Mouse (Mus musculus): ENCODE data around the gene Gm5751.
"Not testable (repeated sequence)": the region's sequence is repeated elsewhere in the genome, so short reads cannot be mapped to it uniquely, and the experiment has no call there.

The Gm5751 gene

DNA sequence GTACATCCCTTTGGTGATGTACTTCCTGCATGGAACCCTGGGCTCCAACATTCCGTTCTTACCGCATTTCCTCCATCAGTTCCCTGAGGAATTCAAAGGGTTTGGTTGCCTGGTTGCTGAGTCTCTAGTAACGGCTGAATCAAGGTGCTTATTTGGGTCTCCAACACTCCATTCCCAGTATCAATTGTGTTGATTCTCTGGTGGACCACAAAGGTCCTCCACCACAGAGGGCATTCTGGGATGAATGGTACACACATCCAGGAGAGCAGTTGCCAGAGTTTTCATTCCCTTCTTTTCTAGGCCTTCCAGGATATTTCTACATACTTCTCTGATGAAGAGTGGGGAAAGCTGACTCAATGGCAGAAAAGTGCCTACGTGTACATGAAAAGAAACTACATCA is at the start of gene Gm5751:
Gene Gm5751 (plus strand): TSS at position 301 of the 400 bp plus-strand sequence.
- not testable (repeated sequence) for DNase-seq (ENCODE audit: low spot score)

DNA sequence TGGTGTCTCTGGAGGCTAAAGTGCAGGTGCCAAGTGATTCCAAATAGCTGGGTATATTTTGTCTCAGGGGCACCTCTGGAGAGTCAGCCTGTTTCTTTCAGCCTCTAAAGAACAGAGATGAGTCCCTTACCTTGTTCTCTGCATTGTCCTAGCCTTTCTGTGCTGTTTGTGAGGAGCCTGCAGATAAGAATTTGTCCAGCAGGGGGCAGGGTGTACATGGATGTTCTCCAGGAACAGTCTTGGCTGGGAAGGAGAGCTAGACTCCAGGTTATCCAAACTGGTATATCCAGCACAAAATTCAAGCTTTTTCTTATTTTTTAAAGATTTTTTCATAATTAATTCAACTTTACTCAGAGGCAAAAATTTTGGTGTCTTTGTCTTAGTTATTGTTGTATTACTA is 42.0 kb upstream of the Gm5751 start:
- DNase-seq (ENCODE audit: low spot score): peak; percentile 6

DNA sequence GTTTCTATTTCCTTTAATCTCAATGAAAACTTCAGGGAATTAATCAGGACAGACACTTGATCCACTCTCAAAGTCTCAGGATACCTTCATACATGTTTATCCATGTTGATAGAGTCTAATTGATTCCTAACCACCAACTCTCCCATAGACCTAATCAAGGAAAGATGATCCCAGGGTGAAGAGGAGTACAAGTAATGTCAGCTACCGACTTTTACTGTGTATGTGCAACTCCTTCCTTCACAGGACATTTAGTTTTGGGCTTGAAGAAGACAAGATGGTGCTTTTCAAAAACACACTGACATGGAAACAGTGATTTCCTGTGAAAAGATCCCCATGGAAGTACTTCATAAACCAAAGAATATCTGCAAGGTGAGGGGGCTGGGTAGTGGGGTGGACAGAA is 30.4 kb upstream of the Gm5751 start, which contains the start of gene Gm6592:
Gene Gm6592 (plus strand): TSS at position 301 of the 400 bp plus-strand sequence.
- no peak for DNase-seq (ENCODE audit: low spot score)

DNA sequence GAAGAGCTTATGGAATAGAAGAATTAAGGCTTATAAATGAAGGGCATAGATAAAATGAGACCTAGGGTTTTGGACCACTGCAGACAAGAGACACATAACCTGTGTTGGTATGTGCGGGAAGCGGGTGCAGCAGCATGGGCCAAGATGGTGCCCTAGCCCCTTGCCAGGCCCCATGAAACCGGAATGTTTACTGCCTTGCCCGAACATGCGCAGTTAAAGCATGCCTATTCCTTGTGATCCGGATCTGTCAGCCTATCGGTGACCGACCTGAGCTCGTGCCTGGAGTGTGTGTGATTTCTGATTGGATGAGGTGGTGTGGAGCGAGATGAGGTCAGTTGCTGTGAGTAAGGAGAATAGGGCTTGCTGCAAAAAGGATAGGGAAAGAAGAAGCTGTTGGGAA is 21.6 kb upstream of the Gm5751 start:
- DNase-seq (ENCODE audit: low spot score): no peak

DNA sequence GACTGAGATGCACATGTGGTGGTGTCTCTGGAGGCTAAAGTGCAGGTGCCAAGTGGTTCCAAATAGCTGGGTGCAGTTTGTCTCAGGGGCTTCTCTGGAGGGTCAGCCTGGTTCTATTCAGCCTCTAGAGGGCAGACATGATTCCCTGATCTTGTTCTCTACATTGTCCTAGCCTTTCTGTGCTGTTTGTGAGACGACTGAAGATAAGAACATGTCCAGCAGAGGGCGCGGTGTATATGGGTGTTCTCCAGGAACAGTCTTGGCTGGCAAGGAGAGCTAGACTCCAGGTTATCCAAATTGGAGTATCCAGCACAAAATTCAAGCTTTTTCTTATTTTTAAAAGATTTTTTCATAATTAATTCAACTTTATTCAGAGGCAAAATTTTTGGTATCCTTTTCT is 9.7 kb upstream of the Gm5751 start:
- DNase-seq (ENCODE audit: low spot score): peak; percentile 7

DNA sequence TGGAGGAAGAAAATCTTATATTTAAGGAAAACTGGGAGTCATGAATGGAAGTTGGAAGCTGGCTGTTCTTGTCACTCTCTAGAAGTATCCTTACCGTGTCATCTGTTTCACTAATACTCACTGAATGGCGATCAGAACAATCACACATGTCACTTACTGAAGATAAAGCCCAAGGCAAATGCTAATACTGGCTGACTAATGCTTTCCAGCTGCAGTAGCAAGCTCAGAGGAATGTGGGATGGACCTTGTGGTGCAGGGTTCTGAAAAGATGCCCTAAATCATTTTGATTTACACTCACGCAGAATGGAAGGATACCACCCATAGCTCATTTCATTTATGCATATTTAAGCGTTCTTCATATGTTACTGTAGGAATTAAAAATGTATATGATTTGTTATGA is 10.3 kb downstream of the Gm5751 start:
- no peak for DNase-seq (ENCODE audit: low spot score)

DNA sequence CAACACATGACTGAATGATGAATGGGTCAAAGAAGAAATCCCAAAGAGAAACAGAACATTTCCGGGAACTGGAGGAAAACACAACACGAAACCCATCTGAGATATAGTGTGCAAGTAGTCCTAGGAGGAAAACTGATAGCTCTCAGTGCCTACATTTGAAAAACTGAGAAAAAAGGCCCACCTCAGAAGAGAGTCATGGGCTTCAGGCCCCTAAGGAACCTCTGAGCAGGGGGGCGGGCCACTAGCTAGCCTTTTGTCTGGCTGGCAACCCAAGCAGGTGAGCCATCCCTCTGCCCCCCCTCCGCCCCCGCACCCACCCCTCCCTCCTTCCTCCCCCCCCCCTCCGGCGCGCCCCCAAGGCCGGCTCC is 17.9 kb downstream of the Gm5751 start:
- no peak for DNase-seq (ENCODE audit: low spot score)

DNA sequence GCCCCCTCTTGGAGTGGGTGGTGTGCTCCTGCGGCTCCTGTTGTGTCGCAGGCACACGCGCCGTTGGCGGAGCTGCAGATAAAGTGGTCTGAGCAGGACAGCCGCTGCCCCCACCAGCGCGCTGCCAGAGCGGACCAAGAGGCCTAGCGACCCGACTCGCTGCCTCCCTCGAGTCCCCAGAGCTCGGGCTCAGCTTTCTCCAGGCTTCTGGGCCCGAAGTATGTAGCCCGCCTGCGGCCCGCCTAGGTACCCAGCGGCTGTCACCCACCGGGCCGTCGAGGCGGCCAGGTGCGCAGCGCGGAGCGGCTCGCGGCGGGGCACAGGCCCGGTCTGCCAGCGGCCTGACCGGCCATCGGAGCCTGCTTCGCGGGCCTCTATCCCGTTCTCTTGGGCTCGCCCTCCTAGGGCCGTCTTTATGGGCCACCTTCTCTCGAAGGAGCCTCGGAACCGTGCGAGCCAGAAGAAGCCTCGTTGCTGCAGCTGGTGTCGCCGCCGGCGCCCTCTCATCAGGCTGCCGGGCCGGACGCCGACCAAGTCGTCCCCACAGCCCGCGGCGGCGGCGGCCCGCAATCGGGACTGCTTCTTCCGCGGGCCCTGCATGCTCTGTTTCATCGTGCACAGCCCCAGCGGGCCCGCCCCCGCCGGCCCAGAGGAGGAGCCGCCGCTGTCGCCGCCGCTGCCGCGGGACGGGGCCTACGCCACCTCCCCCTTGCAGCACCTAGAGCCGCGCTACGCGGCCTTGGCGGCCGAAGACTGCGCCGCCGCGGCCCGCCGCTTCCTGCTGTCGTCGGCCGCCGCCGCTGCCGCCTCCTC is 18.5 kb downstream of the Gm5751 start, which contains the start of gene B630019K06Rik:
Gene B630019K06Rik (plus strand): TSS at position 40 of the 813 bp plus-strand sequence.
- DNase-seq (ENCODE audit: low spot score): peak; percentile 41

DNA sequence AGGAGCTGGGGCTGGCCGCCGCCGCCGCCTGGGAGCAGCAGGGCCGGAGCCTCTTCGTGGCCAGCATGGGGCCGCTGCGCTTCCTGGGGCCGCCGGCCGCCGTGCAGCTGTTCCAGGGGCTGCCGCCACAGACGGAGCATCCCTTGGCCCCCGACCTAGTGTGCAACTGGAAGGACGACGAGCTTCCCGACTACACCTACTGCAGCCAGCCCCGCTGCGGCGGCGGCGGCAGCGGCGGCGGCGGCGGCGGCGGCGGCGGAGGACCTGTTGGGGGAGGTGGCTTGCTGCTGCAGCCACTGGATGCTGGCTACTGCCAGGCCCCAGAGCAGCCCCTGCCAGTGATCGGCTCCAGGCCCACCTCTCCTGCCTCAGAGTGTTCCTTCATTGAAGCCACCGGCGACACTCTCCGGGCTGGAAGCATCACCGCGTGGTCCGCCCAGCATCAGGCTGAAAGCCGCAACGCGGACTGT is 19.2 kb downstream of the Gm5751 start:
- DNase-seq (ENCODE audit: low spot score): no peak

DNA sequence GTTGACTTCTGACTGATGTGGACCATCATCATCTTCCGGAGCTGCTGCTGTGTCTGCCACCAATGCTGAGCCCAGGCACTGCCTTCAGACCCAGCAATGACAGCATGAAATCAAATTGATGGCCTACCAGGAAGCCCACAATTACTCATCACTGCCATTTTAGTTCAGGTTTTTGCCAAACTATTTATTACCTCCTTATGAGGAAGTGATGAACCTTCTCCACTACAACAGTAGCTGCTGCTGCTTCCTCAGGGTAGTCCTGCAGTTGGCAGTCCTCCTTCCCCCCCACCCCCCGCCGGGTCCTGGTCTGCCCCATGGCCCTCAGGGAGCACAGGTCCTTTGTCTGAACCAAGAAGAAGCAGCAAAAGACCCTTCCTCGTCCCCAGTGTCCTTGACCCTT is 26.8 kb downstream of the Gm5751 start:
- no peak for DNase-seq (ENCODE audit: low spot score)

DNA sequence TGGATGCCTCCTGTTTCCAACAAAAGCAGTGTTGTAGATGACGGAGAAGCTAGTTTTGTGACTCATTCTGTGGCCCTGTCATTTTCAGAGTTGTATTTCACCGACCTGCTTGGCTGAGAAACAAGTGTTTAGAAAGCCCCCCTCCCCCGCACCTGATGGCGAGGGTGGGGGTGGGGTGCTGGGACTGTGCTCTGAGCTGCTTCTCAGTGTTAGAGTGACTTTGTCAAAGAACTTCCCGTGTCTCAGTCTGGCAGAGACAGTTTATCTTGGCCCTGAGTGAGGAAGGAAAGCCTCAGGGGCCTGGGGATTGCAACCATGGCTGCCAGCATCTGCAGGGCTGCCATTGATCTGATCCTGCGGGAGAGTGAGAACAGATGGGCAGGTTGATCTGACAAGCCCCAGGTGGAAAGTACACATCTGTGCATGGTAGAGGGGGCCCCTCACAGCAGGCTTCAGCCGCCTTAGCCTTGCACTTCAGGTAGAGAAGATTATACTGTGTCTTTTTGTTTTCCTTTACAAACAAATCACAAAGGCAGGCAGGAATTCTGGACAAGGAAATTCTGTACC is 27.9 kb downstream of the Gm5751 start:
- no peak for DNase-seq (ENCODE audit: low spot score)

DNA sequence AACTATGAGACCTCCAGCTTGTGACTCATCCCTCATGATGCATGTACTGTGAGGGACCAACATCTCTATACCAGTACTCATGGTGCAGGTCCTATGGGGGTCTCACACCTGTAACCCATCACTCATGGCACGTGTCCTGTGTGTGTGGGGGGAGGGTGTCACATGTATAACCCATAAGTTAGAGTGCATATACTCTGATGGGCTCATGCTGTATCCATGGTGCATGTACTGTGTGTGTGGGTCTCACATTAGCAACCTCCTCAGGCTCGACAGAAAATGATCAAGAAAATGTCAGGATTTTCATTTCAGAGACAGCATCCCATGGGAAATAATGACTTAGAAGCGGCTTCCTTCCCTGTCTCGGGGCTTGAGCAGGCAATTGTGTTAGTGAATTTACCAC is 47.0 kb downstream of the Gm5751 start:
- no peak for DNase-seq (ENCODE audit: low spot score)

DNA sequence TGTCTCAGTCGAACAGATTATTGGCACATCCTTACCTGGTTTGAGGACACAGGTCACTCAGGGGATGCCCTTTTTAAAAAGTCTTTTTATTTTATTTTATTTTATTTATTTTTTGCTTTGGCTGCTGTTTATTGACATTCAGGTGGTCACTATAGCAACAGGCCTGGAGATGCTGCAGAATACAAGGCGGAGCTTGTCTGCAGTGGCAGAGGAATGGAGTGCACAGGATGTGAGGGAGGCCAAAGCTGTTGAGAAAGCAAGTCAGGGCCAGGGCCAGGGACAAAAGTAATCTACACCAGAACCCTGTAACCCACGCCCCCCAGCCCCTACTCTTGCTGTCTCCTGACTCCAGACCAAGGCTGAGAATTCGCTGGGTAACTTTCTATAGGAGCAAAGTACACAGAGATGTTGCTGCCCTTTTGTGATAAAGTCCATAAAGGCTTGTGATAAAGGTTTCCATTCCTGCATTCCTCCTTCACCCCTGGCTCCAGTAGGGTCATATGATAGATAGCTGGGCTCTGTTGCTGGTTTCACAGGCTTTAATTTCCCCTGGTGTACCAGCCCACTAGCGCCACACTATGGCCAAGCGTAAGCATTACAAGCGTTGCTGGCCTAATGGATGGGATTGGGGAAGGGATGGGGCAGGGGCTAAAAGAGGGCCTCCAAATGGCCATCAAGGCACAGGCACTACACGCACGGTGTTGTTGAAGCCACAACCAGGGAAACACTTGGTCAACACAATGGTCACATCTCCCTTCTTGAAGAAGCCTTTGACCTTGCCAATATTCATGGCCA is 48.0 kb downstream of the Gm5751 start:
- DNase-seq (ENCODE audit: low spot score): no peak

DNA sequence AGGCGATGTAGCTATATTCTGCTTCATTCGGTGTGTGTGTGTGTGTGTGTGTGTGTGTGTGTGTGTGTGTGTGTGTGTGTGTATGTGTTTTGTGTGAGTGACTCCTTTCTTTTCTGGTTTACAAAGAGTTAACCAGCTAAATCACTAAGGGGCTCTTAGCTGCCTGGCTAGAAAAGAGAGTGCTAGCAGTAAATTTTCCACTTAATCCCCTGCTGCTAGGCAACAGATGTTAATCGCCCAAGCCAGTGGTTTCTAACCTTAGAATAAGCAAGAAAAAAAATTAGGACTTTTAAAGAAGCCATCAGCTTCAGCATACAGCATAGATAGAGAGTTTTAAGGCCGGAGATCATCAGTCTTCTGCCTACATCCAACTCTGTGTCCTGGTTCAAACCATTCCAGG is 53.3 kb downstream of the Gm5751 start:
- DNase-seq (ENCODE audit: low spot score): no peak
